13 mouse cellular contexts compared by ENCODE assay signal in the genomic region with DNA sequence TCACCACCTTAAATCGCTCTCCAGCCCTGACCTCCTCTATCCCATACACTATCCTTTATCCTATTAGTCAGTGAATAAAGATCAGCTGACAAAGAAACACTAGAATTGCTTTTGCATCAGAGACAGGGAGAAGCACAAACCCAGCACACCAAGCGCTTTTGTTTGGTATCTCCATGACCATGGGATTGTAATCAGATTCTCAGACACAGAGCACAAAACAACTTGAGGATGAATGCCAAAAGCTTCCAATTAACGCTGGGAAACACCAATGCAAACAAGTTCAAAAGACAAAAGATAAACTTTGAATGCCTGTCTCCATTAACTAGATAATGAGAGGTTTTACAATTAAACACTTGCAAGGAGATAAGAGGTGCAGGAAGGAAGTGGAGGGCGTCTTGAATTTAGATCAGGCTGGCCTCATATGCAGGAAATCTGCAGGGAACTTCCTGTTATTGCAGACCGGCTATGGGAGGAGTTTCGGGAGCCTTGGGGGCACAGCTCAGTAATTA.
A peak's percentile ranks its signal among the peaks of the same experiment; 100 is the strongest.
DNase-seq lines count a peak whose midpoint lies in the region; ATAC-seq lines count a peak whose summit lies in the region.
"Had no signal": no experiment of that assay in that cellular context is flagged by ENCODE, and none has a peak within 500 bp of the region (broad histone marks: within the 10 kb centered on the region; RNA-seq: fewer than 3 reads in every experiment).

No protein-coding gene starts in this region.

- WGBS in neural tube, embryonic 15.5 days: 34% methylated on average over 6 of the region's 6 CpGs

- H3K9ac ChIP-seq in neural tube, embryonic 15.5 days (replicated peaks): no peak overlapping the region
- H3K9ac ChIP-seq: intestine, embryonic 15.5 days; stomach, embryonic 15.5 days had no signal

- no peaks in the 10 kb centered on the region for H3K9me3 ChIP-seq in neural tube, embryonic 15.5 days (replicated peaks)
- H3K9me3 ChIP-seq: intestine, embryonic 15.5 days; stomach, embryonic 15.5 days had no signal

- no peak overlapping the region for H3K4me3 ChIP-seq in neural tube, embryonic 15.5 days (replicated peaks)
- H3K4me3 ChIP-seq: intestine, embryonic 15.5 days; stomach, embryonic 15.5 days had no signal

- no peak for ATAC-seq in neural tube, embryonic 15.5 days (ENCODE audit: low FRiP score)
- ATAC-seq: intestine, embryonic 15.5 days had no signal

- no peaks in the 10 kb centered on the region for H3K27me3 ChIP-seq in neural tube, embryonic 15.5 days (replicated peaks)
- H3K27me3 ChIP-seq: intestine, embryonic 15.5 days; stomach, embryonic 15.5 days had no signal

- peak; percentile 35 for DNase-seq in embryo, embryonic 10.5 days (ENCODE audit: low spot score)
- DNase-seq in embryo, embryonic 9.5 days (ENCODE audit: extremely low spot score): no peak
- DNase-seq in retina, postnatal 1 day: peak; percentile 63
- DNase-seq in retina, embryonic 14.5 days (ENCODE audit: low spot score): no peak
- peak; percentile 2 for DNase-seq in induced T-regulatory cell, adult 2 months (ENCODE audit: low read depth)
- DNase-seq in cerebellum, postnatal 14 days: no peak
- DNase-seq in ovary, postnatal 14 days (ENCODE audit: low spot score): no peak
- DNase-seq: B cell, adult 2 months; cerebellum, adult 11-12 months had no signal

- H3K4me2 ChIP-seq in neural tube, embryonic 15.5 days: no peak overlapping the region
- H3K4me2 ChIP-seq: intestine, embryonic 15.5 days; stomach, embryonic 15.5 days had no signal

- no peak overlapping the region for H3K27ac ChIP-seq in neural tube, embryonic 15.5 days (replicated peaks)
- H3K27ac ChIP-seq: intestine, embryonic 15.5 days; macrophage; stomach, embryonic 15.5 days had no signal

- no peaks in the 10 kb centered on the region for H3K36me3 ChIP-seq in neural tube, embryonic 15.5 days
- H3K36me3 ChIP-seq: intestine, embryonic 15.5 days; stomach, embryonic 15.5 days had no signal

- H3K4me1 ChIP-seq in neural tube, embryonic 15.5 days: 0 out of 2 replicates have a peak, but pooled peaks cover 8% of the 10 kb centered on the region
- H3K4me1 ChIP-seq: intestine, embryonic 15.5 days; stomach, embryonic 15.5 days had no signal

Comparison
In these comparisons a context has a peak if more than half of its experiments do, and no peak if none do; other contexts are left out.
1. DNase-seq: peak in embryo, embryonic 10.5 days (single experiment), retina, postnatal 1 day (single experiment) and induced T-regulatory cell, adult 2 months (single experiment); none in embryo, embryonic 9.5 days (single experiment), retina, embryonic 14.5 days (single experiment), cerebellum, postnatal 14 days (0 of 2) and ovary, postnatal 14 days (single experiment).